Comparison of ENCODE assay signal across 9 mouse cellular contexts in genomic region chr7:49104376-49104775, GRCm38 (mm10).
DNase-seq lines count a peak whose midpoint lies in the region; ATAC-seq and TF ChIP-seq lines count a peak whose summit lies in the region.
"Had no signal": no experiment of that assay in that cellular context is flagged by ENCODE, and none has a peak within 500 bp of the region (broad histone marks: within the 10 kb centered on the region; RNA-seq: fewer than 3 reads in every experiment).

No protein-coding gene starts in this region.

- H3K4me3 ChIP-seq in MEL (ENCODE audit: control insufficient read depth in 1 of 2, insufficient read depth in 1 of 2, low read depth in 2 of 2, low read length in 2 of 2), result no peak overlapping the region
- no peak overlapping the region for H3K4me3 ChIP-seq in forebrain, embryonic 16.5 days (replicated peaks; ENCODE audit: low read length)
- H3K4me3 ChIP-seq in left cerebral cortex, adult 2 months, result no peak overlapping the region
- H3K4me3 ChIP-seq: limb, embryonic 15.5 days had no signal

- TF ChIP-seq CTCF in MEL (IDR thresholded peaks at IDR 0.05 in 2 of 3, conservative IDR thresholded peaks at IDR 0.05 in 1 of 3; ENCODE audit: control insufficient read depth in 1 of 3, insufficient read depth in 1 of 3, low read depth in 2 of 3, low read length in 3 of 3, poor library complexity in 1 of 3, severe bottlenecking in 1 of 3), result no peak
- no peak for TF ChIP-seq CTCF in left cerebral cortex, adult 2 months (IDR thresholded peaks at IDR 0.05)

- 9% methylated on average over 8 of the region's 8 CpGs for WGBS in forebrain, embryonic 16.5 days

- TF ChIP-seq EP300 in MEL (IDR thresholded peaks at IDR 0.05; ENCODE audit: low read depth in 1 of 2, low read length in 2 of 2), result no peak

- no peaks in the 10 kb centered on the region for H3K36me3 ChIP-seq in MEL (ENCODE audit: control insufficient read depth in 1 of 2, insufficient read depth in 2 of 2, low read length in 2 of 2)
- H3K36me3 ChIP-seq in forebrain, embryonic 16.5 days (ENCODE audit: control insufficient read depth, insufficient read depth), result no peaks in the 10 kb centered on the region
- H3K36me3 ChIP-seq: limb, embryonic 15.5 days had no signal

- H3K27me3 ChIP-seq in MEL (ENCODE audit: control insufficient read depth in 1 of 2, insufficient read depth in 2 of 2, low read length in 2 of 2), result no peaks in the 10 kb centered on the region; a peak in 2 of 4 replicates
- no peaks in the 10 kb centered on the region for H3K27me3 ChIP-seq in forebrain, embryonic 16.5 days (replicated peaks; ENCODE audit: control insufficient read depth, insufficient read depth, low read length)
- H3K27me3 ChIP-seq: limb, embryonic 15.5 days had no signal

- no peak overlapping the region for H3K9ac ChIP-seq in MEL (ENCODE audit: control insufficient read depth, low read depth, low read length, poor library complexity, severe bottlenecking)
- H3K9ac ChIP-seq in forebrain, embryonic 16.5 days (replicated peaks; ENCODE audit: low read depth, low read length), result no peak overlapping the region
- H3K9ac ChIP-seq: limb, embryonic 15.5 days had no signal

- intact Hi-C loops in left cerebral cortex, adult 2 months (cut with DNase I), result no loop called here

- DNase-seq in MEL (ENCODE audit: low read depth, low spot score), result no peak
- peak; percentile 77 for DNase-seq in c-Kit-positive CD71-positive TER-119-positive erythroid progenitor cells, embryonic 14.5 days (ENCODE audit: low spot score)
- peak; percentile 58 for DNase-seq in mesoderm, embryonic 11.5 days (ENCODE audit: low read depth, low spot score)
- DNase-seq in left cerebral cortex, adult 2 months (ENCODE audit: extremely low spot score in 1 of 2, low spot score in 2 of 2), result no peak
- DNase-seq in layer of hippocampus, postnatal 10 days (ENCODE audit: low spot score in 2 of 2), result no peak
- DNase-seq: cerebellum, adult 11 months had no signal

- TF ChIP-seq POLR2A in MEL (IDR thresholded peaks at IDR 0.05; ENCODE audit: control insufficient read depth in 1 of 2, insufficient read depth in 1 of 2, low read depth in 1 of 2, low read length in 2 of 2, poor library complexity in 1 of 2), result no peak

- no peaks in the 10 kb centered on the region for H3K4me1 ChIP-seq in MEL (ENCODE audit: control insufficient read depth in 1 of 2, insufficient read depth in 2 of 2, low read length in 2 of 2)
- peaks cover 12% of the 10 kb centered on the region for H3K4me1 ChIP-seq in forebrain, embryonic 16.5 days (replicated peaks; ENCODE audit: control insufficient read depth, insufficient read depth, low read length)
- H3K4me1 ChIP-seq: limb, embryonic 15.5 days had no signal

- ATAC-seq in forebrain, embryonic 16.5 days, result peak; percentile 72
- ATAC-seq in megakaryocyte, adult 5-6 weeks (ENCODE audit: poor library complexity, severe bottlenecking), result no peak

- no peak for TF ChIP-seq RAD21 in MEL (IDR thresholded peaks at IDR 0.05; ENCODE audit: low read depth, low read length)

- H3K4me2 ChIP-seq in forebrain, embryonic 16.5 days (ENCODE audit: low read length), result no peak overlapping the region
- H3K4me2 ChIP-seq: limb, embryonic 15.5 days had no signal

- no peaks in the 10 kb centered on the region for H3K79me2 ChIP-seq in MEL (ENCODE audit: control insufficient read depth, insufficient read depth, low read length, poor library complexity)

- H3K27ac ChIP-seq in MEL (ENCODE audit: control insufficient read depth, low read depth, low read length), result no peak overlapping the region
- H3K27ac ChIP-seq in forebrain, embryonic 16.5 days (ENCODE audit: low read length), result no peak overlapping the region
- no peak overlapping the region for H3K27ac ChIP-seq in left cerebral cortex, adult 2 months
- H3K27ac ChIP-seq: limb, embryonic 15.5 days had no signal

- no peaks in the 10 kb centered on the region for H3K9me3 ChIP-seq in MEL (replicated peaks; ENCODE audit: insufficient read depth, low read length)
- H3K9me3 ChIP-seq in forebrain, embryonic 16.5 days (ENCODE audit: control insufficient read depth, low read length), result no peaks in the 10 kb centered on the region
- H3K9me3 ChIP-seq: limb, embryonic 15.5 days had no signal

TF ChIP-seq in MEL, 35 proteins besides CTCF, POLR2A, EP300 and RAD21:
- TF ChIP-seq TAL1 (IDR thresholded peaks at IDR 0.05; ENCODE audit: low read length) (peak; percentile 23; the same call in 1 of the 2 replicates), CHD2 (IDR thresholded peaks at IDR 0.05; ENCODE audit: low read length) (no peak)

Comparison
In these comparisons a context has a peak if more than half of its experiments do, and no peak if none do; other contexts are left out.
1. DNase-seq: peak in c-Kit-positive CD71-positive TER-119-positive erythroid progenitor cells, embryonic 14.5 days (single experiment) and mesoderm, embryonic 11.5 days (single experiment); none in MEL (single experiment), left cerebral cortex, adult 2 months (0 of 2) and layer of hippocampus, postnatal 10 days (0 of 2).